Mouse (Mus musculus) neutrophil, adult 65 days (primary cell): ENCODE data around the gene Defb33. TPM values are rescaled to one million over a fixed set of nuclear protein-coding genes. Genes with fewer than 3 reads are reported as not detected.

Source experiments
- total RNA-seq: library from RNA; stranded (reverse); gene quantifications from 2 replicates; pipeline ENCODE4 v1.2.4, GENCODE M21; 2023

Defb33 gene
- not detected in 2 replicates for total RNA-seq

GRCm38 (mm10) chr8:20892369-20892768, at the start of gene Defb33:
Gene Defb33 (plus strand): TSS chr8:20892669.

GRCm38 (mm10) chr8:20902527-20902926, 10.1 kb downstream of the Defb33 start, which contains the start of gene Gm15056:
Gene Gm15056 (minus strand): TSS chr8:20902627.

GRCm38 (mm10) chr8:20921971-20922370, 29.5 kb downstream of the Defb33 start, which contains the start of gene Gm6040:
Gene Gm6040 (minus strand): TSS chr8:20922071.

GRCm38 (mm10) chr8:20944610-20945009, 52.1 kb downstream of the Defb33 start, which contains the start of gene AY761185:
Gene AY761185 (minus strand): TSS chr8:20944710.

Other genes with a start within 250 kb of the Defb33 start
- gene Gm15056, start 10.0 kb downstream of the Defb33 start, total RNA-seq, result not detected in 2 replicates
- not detected in 2 replicates for gene Gm6040, start 29.4 kb downstream of the Defb33 start, total RNA-seq
- not detected in 2 replicates for gene AY761185, start 52.0 kb downstream of the Defb33 start, total RNA-seq
- gene Defa21, start 132.9 kb downstream of the Defb33 start, total RNA-seq, result not detected in 2 replicates
- gene Defa23, start 162.4 kb downstream of the Defb33 start, total RNA-seq, result not detected in 2 replicates
- not detected in 2 replicates for gene Defa35, start 172.4 kb downstream of the Defb33 start, total RNA-seq
- gene Defa25, start 191.8 kb downstream of the Defb33 start, total RNA-seq, result not detected in 2 replicates
- gene Gm14851, start 203.4 kb downstream of the Defb33 start, total RNA-seq, result not detected in 2 replicates
- gene Defa30, start 242.0 kb downstream of the Defb33 start, total RNA-seq, result not detected in 2 replicates